Mouse (Mus musculus) kidney, postnatal 36 days (tissue): ENCODE measurements at regions not wholly inside any gene's neighbourhood (a gene's known extent, or its start where the extent isn't known, plus 50 kb on each side); places are given as distances from the start of the nearest gene placed in this dataset.

Experiments
- DNase-seq, 2 experiments: peaks; one replicate each; pipeline ENCODE4 v3.0.0; 2021 to 2022; ENCODE audit warnings: mixed read lengths in 2 of 2

DNA sequence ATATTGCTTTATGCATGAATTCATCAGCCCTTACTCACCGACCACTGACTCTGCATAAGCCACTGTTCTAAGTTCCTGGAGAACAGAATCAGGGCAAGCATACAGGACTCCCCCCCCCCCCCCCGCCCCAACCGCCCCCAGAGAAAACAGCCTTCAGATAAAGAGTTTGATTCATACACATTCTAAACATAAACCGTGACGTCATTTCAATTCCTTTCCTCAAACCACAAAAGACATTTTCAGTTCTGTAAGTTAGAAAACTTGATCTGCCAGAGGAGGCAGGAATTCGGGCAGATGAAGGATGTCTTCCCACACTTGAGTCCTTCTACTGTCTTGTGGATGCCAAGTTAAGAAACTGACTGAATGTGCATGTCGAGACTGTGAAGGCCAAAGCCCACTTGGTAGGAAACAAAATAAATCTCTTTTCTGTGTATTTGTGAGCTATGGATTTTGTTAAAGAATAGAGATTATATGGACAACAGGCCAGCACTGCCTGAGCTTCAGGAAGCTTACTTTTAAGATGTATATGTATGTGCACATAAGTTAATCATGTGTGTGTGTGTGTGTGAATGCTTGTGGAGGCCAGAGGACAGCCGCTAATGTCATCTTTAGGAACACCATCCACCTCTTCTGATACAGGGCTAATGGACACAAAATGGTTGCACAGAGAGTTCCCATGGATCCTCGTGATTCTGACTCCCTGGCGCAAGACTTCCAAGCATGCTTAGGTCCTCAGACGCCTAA is 202.4 kb downstream of the Sox4 start:
- no peak for DNase-seq

DNA sequence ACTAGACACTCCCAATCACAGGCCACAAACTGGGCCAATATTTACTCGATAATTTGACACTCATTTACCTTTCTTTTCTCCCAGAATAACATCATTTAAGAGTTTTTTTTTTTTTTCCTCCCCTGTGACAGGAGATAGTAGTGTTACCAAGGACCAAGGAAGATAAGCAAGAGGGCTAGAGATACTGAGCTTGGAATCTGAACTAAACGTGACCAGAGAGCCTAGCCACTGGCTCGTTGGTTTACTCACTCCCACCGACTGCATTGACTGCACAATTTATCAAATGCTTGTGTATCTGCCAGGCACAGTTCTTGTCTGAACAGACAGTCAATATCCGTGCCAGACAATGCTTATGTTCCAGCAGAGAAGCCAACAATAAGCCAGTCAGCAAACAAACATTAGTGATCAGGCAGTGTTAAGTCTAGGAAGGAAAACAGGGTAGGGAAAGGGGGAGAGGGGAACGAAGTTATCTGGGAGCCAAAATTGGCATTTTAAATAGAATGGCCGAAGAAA is 213.3 kb downstream of the Sox4 start:
- no peak for DNase-seq

- DNase-seq: peak; percentile 51 to 79
These were observed 215.1 kb downstream of the Sox4 start for GRCm38 (mm10) chr13:28738160-28739100.

GRCm38 (mm10) chr13:28732475-28732874 is 221.0 kb downstream of the Sox4 start:
- no peak for DNase-seq

DNA sequence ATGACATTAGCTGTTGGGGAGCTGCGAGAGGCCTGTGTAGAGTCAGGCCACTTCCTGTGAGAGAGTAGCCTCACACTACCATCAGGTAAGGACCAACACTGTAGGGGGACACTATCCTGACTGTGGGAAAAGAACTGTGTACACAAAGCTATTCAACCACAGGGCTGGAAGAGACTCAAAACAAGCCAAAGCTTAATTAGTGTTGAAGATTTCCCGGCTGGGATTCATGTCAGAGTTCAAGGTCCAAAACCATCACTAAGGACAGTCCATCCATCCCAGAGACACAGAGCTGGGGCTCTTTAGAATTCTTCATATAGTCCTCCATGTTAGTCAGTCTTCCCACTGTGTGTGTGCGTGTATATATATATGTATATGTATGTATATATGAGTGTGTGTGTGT is 221.5 kb downstream of the Sox4 start:
- peak; percentile 34 to 58 for DNase-seq

DNA sequence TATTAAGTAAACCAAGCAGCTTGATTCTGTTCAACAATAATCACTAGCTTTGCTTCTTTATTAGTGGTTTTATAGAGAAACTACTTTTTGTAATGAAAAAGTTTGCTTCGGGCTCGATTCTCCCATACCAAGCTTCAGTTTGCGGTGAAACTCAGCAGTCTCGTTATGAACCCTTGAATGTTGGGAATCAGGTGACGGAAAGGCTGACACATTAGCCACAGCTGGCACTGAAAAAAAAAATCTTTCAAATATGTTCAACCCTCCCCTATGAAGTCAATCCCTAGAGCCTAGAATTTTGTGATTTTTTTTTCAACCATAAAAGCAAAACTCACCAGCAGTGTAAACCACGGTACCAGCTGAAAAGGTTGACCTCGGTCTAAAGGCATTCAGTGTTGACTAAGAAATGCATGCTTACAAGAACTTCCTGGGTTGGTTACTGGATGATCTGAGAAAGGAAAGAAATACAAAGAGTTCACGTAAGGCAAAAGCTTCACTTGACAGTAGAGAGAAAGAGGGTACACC is 223.4 kb downstream of the Sox4 start:
- no peak for DNase-seq

DNA sequence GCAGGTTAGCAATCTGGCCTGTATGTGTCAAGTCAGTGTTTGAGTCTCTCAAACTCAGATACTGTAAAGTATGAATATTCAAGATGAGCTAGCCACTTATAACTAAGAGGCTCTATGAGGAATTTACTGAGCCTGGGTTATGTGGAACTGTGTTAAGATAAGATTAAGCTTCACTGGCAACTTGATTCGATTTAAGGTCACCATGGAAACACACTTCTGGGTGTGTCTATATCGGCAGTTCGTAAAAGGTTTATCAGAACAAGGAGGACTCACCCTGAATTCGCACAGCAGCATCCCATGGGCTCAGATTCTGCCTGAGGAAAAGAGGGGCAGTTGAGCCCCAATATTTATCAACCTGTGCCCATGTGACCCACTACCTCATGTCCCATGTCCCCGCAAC is 224.7 kb downstream of the Sox4 start:
- DNase-seq: no peak

DNA sequence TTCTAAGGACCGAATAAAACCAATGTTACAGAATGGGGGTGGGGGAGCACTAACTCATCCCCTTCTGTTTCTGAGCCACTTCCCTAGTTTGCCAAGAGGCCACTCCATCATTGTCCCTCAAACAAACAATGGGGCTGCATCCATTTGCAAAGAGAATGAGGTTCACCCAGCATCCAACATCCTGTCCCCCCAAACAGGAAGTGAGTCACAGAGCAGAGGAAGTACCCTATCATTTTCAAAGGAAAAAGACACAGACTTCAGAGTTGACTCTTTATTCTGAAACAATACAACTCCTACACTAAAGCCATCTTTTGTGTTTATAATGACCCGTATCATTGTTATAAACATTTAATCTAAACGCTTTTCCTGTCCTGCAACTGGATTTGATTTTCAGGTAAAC is 229.2 kb downstream of the Sox4 start:
- DNase-seq: peak; percentile 35 to 61

DNA sequence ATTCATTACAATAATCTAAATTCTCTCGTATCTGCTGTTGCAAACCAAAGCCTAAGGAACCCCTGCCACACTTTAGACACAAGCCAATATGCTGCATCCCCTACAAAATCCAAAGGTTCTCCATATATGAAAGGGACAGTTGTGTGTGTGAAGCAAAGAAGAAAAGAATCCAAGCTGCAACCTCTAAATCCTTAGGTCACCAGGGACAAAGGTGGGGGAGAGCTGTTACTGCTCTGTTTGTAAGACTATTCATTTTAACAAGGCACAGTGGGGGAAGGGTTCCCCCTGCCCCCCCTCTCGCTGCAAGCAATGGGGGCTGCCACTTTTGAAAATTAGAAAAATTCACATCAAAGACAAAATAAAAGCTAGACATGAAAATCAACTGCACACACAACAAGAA is 231.4 kb downstream of the Sox4 start:
- no peak for DNase-seq

DNA sequence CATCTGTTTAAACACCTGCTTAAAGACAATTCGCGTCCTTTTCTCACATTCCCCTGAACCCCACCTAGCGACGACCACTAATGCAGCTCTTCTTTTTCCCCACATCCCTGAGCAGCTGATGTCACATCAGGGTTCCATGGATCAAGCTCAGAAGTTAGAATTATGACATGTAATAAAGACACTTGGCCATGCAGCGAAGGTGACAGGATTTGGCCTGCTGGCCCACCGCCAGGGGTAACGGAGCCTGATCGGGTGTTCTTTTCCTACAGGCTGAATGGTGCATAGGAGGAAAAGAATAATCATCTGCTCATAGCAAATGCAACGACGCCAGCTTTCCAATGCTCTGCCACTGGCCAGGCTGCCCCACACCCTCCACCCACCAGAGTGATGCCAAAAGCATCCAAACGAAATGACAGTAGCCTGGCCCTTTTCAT is 231.9 kb downstream of the Sox4 start:
- peak in 1 of 2 experiments; percentile 62 for DNase-seq

DNA sequence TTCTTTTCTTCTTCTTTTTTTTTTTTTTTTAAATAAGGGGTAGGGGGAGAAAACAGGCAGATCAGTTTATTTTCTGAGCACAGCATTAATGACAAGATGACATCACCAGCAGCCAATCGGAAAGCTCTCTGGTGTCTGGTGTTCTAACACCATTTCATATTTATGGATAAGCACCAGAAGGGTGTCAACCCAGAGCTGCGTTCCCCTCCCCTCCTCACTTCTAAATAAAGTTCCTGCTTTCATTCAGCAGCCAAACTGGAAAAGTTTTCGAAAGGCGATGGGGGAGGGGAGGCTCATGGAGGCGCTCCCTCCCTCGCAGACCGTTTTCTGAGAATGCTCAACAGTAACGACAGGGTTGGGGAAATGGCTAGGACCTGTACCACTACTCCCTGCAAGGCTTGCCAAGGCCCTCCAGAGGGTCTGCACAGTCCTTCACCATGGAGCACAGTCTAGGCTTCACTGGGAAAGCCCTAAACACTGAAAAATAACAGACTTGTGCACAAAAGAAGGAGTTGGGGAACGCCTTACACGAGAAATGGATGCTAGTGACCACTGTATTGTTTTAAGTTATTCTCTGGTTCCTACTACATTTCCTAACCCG is 232.8 kb downstream of the Sox4 start:
- peak in 1 of 2 experiments; percentile 22 for DNase-seq

DNA sequence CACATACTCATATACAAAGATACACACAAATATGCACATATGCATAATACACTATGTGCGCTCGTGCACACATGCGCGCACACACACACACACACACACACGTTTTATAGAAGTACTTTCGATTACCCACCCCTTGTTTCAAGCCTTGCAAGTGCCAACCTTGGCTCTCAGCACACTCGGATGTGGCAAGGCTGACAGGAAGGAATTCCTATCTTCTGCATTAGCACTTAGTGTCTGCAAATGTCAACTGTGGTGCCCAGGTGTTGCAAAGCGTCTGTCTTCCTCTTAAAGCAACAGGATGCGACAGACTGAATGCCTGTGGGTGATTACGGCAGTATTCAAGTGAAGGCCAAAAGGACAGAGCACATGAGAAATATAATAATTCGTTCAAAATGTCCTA is 233.3 kb downstream of the Sox4 start:
- no peak for DNase-seq

GRCm38 (mm10) chr13:28718868-28719265 is 234.6 kb downstream of the Sox4 start:
- DNase-seq: no peak

DNA sequence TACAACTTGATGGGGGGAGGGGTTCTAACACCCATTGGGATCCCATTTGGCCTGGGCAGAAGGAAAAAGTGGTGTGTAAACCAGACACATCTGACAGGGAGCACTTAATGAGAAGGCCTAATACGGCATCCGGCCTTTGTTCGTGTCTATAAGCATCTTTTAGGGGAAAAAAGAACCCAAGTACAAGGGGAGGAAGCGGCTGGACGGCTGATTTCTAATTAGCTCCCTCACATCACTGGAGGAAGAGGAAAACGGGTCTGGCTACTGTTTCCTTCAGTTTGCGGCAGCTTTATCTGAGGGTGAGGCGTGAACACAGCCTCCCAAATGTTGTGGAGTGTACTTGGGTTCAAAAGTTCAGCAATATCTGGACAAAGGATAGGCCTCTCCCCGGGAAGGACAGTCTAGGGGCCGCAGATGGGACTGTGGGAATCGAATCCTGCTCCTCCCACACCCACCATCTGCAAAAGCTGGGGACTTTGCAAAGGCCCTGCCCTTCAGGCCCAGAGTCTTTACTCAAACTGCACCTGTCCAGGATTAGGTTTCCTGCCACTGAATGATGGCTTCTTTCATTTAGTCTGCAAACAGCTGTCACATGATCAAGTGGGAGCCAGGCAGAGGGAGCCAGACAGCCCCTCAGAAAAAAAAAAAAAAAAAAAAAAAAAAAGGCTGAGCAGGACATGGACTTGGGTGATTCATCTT is 235.2 kb downstream of the Sox4 start:
- peak; percentile 14 to 42 for DNase-seq

GRCm38 (mm10) chr13:28717404-28717803 is 236.1 kb downstream of the Sox4 start:
- no peak for DNase-seq

DNA sequence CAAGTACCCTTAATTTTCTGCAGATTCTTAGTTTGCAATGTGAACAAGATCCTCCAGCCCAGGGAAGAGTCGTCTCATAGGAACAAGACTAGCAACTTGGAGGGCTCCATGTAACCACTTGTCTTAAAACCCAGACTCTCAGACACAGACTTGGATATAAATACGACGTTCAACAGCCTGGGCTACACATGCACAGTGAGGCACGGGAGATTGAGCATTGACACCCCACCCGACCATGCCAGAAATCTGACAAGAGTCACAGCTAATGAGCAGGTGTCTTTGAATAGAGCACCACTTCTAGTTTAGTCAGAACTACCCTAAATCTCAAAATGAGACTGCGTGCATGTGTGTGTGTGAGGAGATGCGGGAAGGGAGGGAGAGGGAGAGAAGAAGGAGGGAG is 243.5 kb downstream of the Sox4 start:
- no peak for DNase-seq

- DNase-seq: no peak
These were observed 252.2 kb downstream of the Sox4 start for GRCm38 (mm10) chr13:28701309-28701708.

DNA sequence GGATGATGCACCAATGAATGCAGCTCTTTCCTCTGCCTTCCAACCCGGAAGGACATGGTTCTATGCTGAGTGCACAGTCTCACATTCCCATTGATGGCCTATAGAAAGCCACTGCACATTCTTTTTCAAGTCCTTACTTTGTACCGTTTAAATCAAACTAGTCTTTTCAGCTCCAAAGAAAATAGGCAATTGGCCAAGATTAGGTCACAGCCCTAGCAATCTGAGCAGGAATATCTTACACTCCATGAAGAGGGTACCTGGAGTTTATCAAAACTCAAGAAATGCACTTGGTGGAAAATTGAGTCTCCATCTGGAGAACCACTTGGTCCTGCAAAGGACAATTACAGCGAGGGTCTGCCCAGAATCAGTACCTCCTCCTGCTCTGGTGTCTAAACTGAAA is 253.4 kb downstream of the Sox4 start:
- DNase-seq: no peak

DNA sequence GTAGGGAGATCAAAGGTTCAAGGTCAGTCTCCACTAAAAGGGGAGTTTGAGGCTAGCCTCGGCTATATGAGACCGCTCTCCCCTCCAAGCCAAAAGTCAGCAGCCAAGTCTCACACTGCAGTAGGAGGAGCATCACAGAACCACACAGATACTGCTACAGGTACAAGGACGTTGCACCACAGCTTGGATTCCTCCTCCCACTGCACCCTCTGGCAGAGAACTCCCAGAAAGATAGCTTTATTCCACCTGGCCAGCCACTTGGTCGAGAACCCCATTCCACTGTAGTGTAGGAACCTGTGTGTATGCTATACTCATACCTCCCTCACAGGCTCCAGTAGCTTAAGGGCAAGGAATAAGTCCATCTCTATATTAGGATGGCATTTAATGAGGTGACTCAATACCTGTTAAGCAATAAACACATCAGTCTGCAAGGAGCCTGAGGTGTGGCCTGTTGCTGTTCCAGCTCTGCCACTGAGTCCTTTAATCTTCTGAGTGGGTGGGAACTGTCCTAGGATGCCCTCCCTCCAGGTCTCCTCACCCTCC is 254.0 kb downstream of the Sox4 start:
- DNase-seq: no peak

DNA sequence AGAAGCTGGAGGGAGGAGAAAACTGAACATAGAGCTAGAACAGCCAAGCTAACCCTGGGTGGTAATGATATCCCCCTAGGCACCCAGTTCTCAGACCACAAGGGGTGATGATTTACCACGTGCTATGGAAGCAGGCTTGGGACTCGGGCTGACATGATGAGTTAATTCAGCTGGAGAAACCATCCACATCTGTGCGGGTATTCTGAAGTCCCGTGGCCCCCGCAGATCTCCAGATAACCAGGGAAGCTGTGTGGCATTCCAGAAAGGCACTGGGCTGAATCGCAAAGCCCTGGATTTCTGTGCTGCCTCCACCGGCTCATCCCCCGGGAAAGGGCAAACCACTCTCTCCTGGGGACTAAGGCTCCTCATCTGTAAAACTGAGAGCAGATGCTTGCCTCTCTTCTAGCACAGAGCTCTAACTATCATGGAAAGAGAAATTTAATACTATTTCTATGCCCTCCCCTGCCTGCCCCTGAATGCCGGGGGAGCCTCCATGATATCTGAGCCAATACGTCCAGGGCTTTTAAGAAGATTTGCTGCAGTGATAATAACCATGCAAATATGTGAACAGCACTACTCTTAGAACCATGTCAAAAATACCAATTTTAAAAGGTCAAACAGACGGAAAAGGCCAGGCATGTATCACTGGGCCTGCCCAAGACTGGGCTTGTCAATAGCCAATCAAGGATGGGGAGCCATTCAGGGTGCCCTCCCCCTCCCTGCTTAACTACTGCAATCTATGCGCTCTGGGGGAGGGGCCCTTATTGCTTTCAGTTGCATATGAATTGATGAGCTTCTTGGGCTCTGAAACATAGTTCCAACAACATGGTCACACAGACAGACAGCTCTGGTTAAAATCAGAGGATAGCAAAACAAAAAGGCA is 255.5 kb downstream of the Sox4 start:
- DNase-seq: peak in 1 of 2 experiments; percentile 25

GRCm38 (mm10) chr13:28693078-28693477 is 260.4 kb downstream of the Sox4 start:
- no peak for DNase-seq
